Mouse (Mus musculus) cortical plate, adult 2 months (tissue): ENCODE measurements around the gene Kcne1.

Experiments
- CTCF ChIP-seq: fragments of 200-500 bp; IDR thresholded peaks from 2 replicates; pipeline ENCODE4 v1.5.1; 2011; ENCODE audit warnings: mild to moderate bottlenecking, control low read depth, low read length; ENCODE audit not compliant: insufficient read depth; ENCODE audit errors: extremely low read depth
- POLR2A ChIP-seq: fragments of 200-500 bp; IDR thresholded peaks from 2 replicates; pipeline ENCODE4 v1.6.1; 2011; ENCODE audit warnings: mild to moderate bottlenecking, low read length, control low read depth; ENCODE audit not compliant: insufficient read depth; ENCODE audit errors: extremely low read depth

DNA sequence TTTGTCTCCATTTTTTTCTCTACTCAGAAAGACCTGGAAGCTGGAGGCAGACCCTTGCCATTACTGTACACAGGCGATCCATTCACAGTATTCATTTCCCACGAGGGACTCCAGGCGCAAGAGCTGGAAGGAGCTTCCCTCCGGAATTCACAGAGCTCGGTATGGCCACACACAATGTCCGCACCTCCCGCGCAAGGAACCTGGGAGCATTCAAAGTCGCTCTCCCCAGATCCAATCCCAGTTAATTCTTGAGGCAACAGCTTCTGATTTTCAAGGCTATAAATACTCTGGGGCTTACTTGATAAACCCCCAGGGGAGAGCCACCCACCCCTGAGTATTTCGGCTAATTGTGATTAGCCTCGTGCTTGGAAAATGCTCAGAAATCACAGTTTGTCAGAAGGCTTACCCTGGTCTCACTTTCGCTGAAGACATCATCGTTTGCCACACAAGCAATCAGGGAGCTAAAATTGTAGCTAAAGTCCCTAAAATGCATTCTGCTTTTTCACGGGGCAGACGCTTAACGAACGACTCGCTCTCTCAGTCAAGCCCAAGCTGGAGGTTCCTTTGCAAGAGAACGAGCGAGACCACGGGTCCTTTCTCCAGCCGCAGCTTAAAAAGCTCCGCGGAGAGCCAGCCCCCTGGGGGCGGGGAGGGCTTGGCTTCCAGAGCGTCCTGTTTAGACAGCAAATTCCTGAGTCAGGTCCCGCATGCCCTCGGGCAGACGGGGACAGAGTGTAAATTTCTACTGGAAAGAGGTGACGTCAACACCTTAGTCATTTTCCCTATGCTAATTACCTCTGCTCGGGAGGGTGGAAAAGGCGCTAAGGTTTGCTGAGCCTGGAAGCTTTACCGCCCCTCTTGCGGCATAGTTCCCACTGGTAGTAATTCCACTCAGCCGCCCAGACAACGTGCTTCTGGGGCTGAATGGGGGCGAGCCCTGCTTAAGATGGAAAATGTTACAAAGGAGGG lies 40.5 kb upstream of the Kcne1 start:
- TF ChIP-seq CTCF (no peak), POLR2A (peak; percentile 69)
